Mouse (Mus musculus): ENCODE results near the gene Amot. TPM values are rescaled to one million over a fixed set of nuclear protein-coding genes. Genes with fewer than 3 reads are reported as not detected.
A peak's percentile ranks its signal among the peaks of the same experiment; 100 is the strongest.

Gene Amot
- 10 to 100 TPM; 23.3 to 24.1 TPM for total RNA-seq (2021)
- long read RNA-seq, experiment 1, partial matches to known transcripts: 1 of 1 reads
- long read RNA-seq, experiment 1, other reads (novel, unspliced or antisense): 0 of 1 reads
- long read RNA-seq, experiment 2: 0 reads

DNA sequence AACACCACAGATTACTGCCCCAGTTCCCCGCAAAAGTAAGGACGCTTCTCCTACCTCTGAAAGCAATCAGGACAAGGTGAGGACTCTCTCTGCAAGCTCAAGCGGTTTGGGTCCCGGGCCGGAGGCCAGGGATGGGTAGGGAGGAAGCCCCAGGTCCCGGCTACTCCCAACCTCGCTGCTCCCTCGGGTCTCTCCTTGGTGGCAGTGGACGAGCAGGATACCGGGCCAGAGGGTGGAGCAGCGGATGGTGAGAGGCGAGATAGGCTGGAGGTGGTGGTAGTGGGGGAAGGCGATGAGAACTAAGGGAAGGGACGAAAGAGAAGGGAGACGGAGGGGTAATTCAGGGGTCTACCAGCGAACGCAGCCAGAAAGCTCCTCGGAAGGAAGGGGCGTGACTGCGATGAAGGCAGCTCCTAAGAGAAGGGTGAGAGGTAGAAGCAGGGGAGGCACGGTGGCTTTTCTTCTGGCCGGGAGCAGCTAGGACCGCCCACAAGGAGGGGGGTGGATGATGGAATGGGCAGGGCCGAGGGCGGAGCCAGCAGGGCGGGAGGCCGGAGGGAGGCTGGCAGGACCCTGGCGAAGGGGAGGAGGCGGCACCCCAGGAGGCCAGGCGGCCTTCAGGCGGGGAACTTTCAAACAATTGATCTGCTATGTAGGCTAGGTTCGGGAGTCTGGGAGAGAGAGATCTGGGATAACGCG lies at the start of gene Amot:
Gene Amot (minus strand): TSS at position 465 of the 699 bp plus-strand sequence.
- peak; percentile 43 to 57 for DNase-seq (ENCODE audit: low spot score in 2 of 2)
- intact Hi-C loops (cut with DNase I): no loop called here

DNA sequence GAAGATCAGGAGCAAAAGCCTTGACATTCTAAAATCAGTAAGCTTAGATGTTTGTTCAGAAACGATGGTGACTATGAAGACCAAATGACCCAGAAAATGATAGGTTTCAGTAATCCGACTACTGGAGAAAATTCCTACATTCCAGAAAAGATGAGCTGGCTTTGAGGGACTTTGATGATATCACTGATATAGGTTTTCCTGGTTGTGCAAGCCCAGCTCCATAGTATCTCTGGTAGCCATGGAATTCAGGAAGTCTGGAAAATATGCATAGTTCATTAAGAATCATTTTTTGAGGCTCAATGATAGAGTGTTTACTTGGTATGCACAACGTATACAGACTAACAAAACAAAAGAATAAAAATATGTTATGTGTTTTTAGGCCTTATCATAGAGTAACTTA lies 40.1 kb upstream of the Amot start:
- intact Hi-C loops (cut with DNase I): no loop called here
- no peak for DNase-seq (ENCODE audit: low spot score in 2 of 2)

DNA sequence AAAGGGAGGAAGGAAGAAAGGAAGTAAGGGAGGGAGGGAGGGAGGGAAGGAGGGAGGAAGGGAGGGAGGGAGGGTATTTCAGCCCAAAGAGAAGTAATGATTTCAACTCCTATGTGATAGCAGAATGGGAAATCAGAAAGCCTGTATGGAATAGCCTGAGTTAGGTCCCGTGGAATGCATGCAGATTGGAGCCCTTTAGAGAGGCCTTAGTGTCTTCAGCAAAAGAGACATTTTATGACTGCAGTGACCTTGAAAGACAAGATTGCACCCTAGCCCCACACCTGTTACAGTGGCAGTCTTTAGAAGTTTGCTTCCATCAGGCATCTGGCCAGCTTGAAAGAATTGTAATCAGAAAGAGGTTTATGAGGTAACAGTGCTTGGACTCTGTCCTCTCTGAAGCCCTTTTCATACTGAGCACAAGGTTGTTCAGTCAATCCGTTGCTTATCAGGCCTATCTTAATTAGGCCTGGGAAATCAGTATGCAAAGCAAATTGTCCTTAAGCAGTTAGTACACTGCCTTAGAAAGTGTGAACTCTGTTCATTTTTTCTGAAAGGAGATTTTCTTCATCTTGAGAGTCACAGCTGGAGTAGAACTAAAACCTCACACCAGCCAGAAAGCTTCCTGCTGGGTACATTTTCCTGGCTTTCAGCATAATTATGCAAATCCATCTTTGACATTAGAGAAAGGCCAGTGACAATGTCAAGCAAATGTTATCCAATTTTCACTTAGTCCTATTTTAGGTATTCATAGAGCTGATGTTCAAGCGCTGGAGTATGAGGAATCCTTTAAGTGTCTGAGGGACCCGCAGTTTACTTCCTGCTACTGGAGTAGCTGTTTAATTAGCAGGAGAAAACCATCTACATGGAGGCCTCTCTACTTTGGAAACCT lies 38.9 kb upstream of the Amot start:
- no peak for DNase-seq (ENCODE audit: low spot score in 2 of 2)
- intact Hi-C loops (cut with DNase I): loop anchor here (5.0 kb wide), 1 partner anchor 128 kb away; no protein-coding TSS in a partner anchor

DNA sequence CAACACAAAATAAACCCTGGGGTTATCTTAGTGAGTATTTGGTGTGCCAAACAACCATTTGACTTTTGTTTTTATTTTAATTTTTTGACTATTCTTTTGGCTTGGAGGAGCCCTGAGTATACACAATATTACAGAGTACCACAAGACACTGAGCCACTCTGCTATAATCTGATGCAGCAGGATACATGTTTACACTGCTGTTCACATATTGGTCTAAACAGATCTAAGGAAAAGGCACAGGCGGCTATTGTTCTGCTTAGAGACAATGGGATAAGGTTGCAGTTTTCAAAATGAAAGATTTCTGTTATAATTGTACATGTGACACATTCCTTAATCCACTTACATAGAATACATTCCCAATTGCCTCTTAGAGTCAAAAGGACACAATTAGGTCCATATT lies 36.1 kb upstream of the Amot start:
- DNase-seq (ENCODE audit: low spot score in 2 of 2): no peak
- intact Hi-C loops (cut with DNase I): loop anchor here (5.0 kb wide), 1 partner anchor 131 kb away; no protein-coding TSS in a partner anchor

DNA sequence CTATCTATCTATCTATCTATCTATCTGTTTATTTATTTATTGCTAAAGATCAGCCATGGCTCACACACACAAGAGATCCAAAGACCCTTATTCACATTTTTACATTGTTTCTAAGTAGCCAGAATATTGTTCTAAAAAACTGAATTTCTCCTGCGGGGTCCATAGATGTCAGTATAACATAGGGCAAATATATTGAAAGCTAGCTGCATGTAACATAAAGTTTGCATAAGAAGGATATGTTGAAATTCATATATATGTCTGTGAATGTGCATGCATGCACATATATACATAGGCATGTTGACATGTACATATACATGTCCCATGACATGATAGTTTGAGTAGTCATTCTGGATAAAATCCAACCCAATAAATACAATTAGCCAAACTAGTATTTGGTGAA lies 35.3 kb upstream of the Amot start:
- no peak for DNase-seq (ENCODE audit: low spot score in 2 of 2)
- intact Hi-C loops (cut with DNase I): loop anchor here (5.0 kb wide), 1 partner anchor 132 kb away; no protein-coding TSS in a partner anchor

DNA sequence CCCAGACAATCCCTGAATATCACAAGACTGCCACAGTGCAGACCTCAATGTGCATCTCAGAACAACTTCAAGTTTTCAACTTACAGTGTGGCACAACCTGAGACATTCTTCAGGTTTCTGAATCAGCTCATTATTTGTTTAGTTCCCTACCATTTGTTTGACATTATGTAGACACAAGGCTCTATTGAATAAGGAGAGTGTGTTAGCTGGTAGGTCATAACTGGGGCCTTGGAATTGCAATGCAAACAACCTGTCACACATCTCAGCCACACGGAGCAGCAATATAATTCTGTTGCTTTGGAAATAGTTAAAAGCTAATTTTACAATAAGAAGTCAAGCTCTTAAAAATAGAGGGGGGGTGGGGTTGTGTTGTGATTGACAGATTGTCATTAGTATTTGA lies 24.6 kb upstream of the Amot start:
- intact Hi-C loops (cut with DNase I): no loop called here
- DNase-seq (ENCODE audit: low spot score in 2 of 2): no peak

DNA sequence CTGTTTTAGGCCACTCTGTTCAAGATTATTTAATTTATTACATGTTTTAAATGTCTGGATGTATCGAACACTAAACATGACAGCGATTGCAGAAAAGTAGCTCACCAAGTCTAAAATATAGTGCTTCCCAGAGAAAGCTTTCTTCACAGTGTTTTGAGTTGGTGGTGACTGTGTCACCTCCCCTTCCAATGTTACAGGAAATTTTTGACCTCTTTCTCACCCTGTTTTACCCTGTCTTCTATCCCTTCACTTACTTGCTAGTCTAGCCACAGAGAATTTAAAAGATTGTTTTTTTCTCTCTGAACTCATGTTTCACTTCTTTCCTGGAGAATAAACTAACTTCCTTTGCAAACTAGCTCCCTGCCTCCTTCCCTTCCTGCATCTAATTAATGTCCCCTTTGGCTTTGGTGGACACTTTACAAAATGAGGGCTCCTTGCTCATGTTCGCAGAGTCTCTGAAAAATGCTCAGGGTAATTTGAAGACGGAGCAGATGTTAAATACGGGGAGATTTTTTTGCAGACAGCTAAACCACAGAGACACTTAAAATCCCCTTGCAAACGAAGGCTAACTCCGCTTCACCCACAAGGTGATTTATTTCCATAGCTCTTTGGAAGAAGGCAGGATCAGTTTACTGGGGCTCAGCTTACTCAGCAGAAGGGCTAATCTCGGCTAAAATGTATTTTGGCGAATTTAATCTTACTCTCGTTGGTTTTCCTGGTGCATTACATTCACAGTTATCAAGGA lies 11.5 kb upstream of the Amot start:
- DNase-seq (ENCODE audit: low spot score in 2 of 2): no peak
- intact Hi-C loops (cut with DNase I): no loop called here

DNA sequence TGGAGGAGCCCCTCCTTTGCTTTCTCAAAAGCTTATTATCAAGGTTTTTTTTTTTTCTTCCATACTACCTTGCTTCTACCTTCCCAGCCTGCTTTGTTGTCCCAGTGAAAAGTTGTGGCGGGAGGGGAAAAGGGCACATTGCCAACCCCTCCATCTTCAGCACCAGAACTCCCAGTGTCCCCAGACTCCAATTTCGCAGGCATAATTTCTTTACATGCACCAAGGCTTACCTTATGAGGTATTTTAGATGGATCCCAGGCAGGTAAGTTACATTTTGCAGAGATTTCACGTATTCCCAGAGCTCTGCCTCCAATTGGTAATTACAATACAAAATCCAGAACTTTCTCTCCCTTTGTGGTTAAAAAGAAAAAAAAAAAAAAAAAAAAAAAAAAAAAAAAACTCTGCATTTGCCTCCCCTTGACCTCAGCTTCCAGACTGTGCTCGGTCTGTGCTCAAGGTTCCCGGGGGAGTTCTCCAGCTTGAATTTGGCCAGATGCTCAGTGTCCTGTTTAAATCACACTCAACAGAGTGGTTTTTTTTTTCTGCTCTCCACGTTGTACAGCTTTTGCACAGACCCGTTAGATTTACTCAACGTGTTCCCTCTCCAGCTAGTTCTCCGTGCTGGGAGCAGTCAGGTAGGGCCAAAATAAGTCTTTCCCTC lies 10.6 kb upstream of the Amot start:
- intact Hi-C loops (cut with DNase I): no loop called here
- DNase-seq (ENCODE audit: low spot score in 2 of 2): no peak

DNA sequence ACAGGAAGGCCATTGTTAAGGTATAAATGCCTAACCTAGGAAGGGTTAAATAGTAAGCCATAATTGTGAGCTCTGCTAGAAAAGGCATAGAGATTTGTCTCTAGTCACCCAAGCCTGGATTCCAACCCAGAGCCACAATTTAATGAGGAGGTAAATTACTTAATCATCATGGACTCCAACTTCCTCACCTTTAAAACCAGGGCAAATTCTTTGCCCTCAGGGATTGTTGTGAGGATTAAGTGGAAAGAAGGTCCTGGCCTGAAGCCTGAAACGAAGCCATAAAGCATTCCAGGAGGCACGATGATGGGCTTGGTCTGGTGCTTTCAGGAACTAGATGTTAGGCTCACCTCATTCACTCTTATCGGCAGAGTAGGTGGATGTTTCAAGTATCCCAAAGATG lies 5.7 kb upstream of the Amot start:
- intact Hi-C loops (cut with DNase I): no loop called here
- DNase-seq (ENCODE audit: low spot score in 2 of 2): no peak

DNA sequence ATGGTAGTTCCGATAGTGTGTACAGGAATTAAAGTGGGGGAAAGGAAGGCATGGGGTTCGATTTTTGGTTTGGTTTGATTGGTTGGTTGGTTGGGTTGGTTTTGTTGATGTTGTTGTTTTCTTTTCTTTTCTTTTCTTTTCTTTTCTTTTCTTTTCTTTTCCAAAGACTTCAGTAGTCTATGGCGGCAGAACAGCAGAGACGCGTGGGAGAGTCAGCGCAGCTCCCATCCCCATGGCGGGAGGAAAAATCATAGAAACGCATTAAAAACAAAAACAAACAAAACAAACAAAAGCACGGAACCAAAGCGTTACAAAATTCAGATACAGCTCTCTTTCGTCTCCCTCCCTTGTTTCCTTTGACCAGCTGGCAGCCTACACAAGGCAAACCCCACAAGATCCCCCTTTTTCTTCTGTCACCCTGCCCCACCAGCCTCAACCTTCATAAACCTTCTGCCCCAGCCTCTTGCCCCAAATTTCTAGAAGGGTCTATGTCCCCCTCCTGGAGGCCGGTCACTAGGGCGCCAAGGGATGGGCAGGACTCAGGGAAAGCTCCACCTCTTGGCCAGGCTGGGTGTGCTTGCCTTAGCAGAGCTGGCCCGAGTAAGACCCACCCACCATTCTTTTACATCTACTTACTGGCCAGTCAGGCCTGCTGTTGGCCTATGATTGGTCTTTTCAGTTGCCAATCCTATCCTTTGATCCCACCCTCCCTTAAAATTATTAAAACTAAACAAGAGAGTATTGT lies 648 bp upstream of the Amot start:
- DNase-seq (ENCODE audit: low spot score in 2 of 2): peak; percentile 37 to 64
- intact Hi-C loops (cut with DNase I): no loop called here

DNA sequence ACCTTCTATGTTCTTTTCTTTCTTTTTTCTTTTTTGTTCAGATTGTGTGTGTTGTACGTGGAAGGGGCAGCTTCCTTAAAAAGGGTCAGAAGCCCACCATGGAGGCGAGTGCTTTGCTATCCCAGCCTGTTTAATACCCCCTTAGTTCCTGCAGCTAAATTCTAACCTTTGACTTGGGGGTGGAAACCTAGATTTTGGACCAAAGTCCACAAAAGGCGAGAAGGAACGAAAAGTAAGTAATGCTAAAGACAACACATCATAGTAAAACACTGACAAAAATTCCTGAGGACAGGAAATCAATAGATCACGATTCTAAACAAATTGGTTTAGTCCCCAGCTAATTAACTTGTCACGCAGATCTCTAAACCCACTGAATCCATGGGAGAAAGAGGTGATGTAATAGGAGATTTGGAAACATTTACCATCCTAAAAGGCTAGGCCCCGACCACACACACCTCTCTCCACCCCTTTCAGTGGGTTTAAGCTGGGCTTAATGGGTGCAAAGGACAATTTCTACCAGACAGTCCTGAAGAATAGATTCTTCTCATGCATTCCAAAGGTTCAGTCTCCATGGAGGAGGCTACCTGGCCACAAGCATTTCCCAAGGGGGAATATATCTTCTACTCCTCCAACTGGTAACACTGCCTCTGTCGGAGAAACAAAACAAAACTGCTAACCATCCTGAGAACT lies 3.2 kb downstream of the Amot start:
- intact Hi-C loops (cut with DNase I): no loop called here
- no peak for DNase-seq (ENCODE audit: low spot score in 2 of 2)

DNA sequence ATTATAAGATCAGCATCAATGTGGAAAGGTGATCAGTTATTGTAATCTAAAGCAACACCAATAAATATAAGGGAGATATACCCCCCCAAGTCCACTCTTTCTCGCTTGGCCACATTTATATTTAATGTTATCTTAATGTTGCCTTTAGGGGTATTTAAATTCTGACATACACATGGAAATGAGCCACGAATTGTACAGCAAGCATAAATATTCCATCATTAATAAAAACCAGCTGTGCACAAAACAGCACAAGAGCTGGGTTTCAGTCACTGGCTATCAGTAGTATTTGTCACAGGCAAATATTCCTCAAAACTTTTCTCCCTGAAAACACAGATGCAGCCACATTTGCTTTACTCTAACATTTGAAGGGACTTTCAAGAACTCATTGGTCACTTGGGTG lies 5.9 kb downstream of the Amot start:
- intact Hi-C loops (cut with DNase I): no loop called here
- DNase-seq (ENCODE audit: low spot score in 2 of 2): no peak

DNA sequence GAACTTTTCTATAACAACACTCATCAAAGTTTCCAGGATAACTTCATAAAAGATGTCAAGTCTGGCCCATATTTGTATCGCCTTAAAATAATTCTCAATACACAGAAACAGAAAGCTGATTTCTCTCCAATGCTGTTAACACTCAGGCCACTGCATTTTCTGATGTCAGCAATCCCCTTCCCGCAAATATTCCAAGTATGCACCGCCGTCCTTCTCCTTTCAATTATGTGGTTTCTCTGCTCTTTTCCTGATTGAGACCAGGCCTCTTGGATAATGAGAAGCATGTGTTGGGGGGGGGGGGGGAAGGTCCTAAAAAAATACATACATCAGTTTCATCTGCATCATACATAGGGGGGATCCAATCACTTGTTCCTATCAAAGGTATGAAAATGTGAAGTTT lies 6.3 kb downstream of the Amot start:
- intact Hi-C loops (cut with DNase I): no loop called here

DNA sequence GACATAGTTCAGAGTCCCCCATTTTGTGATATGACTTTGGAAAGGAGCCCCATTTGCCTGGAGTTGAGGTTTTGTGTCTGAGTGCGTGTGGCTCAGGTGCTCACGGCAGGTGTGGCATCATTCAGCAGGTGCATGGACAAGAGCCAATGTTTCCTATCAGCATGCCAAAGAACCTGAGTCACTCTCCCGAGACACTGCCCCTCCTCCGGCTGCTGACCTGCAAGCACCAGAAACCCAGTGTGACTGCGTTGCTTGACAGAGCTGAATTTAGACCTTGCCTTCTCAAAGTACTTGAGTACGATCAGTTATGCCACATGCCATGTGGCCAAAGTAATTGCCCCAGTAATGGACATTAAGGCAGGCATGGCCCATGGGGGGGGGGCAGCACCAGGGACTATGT lies 7.5 kb downstream of the Amot start:
- intact Hi-C loops (cut with DNase I): no loop called here
- no peak for DNase-seq (ENCODE audit: low spot score in 2 of 2)

More for the DNA sequence above, 6.3 kb downstream of the Amot start:
- DNase-seq (ENCODE audit: low spot score in 2 of 2): no peak

DNA sequence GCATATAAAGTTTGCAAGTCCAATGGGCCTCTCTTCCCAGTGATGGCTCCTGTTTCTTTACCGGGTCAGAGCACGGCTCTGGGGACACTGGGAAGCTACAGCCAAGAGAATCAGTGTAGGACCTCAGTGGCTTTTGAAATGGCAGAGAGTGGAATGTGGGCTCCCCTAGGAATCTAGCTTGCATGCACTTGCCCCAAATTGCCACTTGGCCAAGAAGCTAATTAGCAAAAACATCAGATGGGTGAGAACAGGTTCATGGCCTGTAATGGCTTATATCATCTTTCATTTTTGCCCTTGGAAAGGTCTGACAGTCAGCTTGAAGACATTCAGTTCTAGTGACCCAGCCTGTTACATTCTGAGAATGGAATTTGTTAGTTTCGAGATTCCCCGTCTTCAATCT lies 9.6 kb downstream of the Amot start:
- intact Hi-C loops (cut with DNase I): no loop called here
- DNase-seq (ENCODE audit: low spot score in 2 of 2): no peak

DNA sequence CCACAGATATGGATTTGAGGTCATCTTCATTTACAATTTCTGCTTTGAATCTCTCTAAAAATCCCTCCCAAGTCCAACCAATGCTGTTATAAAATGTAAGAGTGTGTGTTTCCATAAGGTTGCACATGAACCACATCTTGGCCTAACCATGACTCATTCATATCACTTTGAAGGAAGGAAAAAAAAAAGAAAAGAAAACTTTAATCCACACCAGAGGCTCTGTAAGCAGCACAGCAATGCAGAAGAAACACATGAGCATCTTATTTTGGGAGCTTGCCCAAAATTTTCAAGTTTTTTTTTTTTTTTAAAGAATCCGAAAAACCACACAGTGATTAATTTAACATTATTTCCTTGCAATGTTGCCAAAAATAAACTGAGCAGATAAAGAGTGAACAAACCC lies 14.2 kb downstream of the Amot start:
- no peak for DNase-seq (ENCODE audit: low spot score in 2 of 2)
- intact Hi-C loops (cut with DNase I): no loop called here

DNA sequence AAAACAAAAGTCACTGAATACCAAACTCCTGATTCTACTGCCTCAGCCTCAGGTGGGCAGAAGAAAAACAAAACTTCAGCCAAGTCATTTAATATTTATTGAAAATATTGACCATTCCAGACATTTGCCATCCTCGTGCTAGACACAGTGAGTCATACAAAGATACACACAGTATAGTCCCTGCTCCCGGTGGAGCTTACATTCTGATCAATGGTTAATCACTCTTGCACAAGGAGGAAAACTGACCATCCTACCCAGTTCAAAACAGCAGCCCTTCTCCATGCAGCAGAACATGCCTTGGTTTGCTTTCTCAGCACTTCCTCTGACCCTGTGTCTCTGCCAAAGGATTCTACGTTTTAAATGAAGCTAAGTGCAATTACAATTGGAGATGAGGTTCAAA lies 14.6 kb downstream of the Amot start:
- intact Hi-C loops (cut with DNase I): no loop called here

DNA sequence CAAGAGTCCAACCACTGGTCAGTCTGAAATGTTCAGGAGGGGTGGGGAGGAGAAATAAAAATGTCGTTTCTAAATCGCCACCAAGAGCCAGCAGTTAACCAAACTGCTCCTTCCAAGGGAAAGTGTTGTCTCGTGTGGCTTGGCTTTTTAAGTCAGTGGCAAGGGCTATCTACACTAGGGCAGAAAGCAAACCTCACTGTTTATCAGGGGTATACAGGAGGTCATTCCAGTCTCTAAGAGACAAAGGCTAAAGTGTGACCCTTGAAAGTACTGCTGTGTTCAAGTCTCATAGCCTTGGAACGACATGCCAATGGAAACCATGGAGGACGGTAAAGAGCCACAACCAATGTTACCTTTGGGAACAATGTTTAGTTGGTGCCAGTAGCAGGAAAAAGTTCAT lies 15.0 kb downstream of the Amot start:
- no peak for DNase-seq (ENCODE audit: low spot score in 2 of 2)
- intact Hi-C loops (cut with DNase I): no loop called here

More for the DNA sequence above, 14.6 kb downstream of the Amot start:
- DNase-seq (ENCODE audit: low spot score in 2 of 2): no peak
